Mouse (Mus musculus): Measurements from ENCODE around the gene 1110004F10Rik.

1110004F10Rik gene

DNA sequence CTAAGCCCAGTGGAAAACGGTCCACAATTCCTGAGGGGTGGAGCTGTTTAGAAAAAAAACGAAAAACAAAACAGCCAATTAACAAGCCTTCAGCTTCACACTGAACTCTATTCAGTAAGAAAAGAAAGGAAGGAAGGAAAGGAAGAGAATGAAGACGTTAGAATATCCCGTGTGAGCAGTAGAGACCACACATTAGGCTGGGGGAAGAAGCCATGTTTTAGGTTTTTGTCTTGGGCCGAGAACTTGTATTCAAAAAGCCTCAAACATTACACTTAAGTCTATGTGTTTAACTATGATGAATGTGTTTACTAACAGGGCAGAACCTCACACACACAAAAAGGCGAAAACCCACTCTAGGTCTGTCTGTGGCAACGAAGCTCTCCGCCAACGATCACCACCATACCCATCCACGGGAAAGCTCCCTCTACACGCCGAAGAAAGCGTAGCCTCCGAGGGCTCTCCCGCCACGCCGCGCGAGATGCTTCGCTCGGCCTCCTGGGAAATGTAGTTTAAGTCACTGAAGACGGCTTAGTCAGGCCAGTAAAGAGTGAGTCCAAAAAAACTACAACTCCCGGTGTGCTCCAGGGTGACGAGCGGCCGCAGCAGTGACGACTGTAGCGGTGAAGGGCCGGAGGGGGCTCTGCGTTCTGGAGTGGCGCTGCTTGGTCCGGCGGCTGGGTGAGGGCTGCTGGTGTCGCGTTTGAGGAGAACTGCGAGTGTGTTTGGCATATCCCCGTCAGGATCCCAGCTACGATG, 53.7 kb downstream of the 1110004F10Rik start:
- DNase-seq (ENCODE audit: low read depth, low spot score) = peak; percentile 96

DNA sequence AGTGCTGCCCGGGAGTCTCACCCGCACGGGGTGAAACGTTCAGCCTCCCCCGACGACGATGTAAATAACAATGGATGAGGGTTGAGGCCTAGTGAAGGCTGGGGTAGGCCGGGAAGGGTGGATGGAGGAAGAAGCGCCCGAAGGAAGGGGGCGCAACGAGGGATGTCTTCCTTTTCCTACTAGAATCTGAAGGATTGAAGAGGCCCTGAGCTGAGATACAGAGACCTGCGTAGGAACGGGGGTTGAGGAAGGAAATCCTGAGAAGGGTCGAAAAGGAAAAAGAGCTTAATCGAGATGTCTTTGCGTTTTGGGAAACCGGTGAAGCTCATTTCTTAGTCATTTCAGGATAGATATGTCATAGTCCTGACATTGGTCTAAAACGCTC, 54.3 kb downstream of the 1110004F10Rik start:
- DNase-seq (ENCODE audit: low read depth, low spot score) = no peak

DNA sequence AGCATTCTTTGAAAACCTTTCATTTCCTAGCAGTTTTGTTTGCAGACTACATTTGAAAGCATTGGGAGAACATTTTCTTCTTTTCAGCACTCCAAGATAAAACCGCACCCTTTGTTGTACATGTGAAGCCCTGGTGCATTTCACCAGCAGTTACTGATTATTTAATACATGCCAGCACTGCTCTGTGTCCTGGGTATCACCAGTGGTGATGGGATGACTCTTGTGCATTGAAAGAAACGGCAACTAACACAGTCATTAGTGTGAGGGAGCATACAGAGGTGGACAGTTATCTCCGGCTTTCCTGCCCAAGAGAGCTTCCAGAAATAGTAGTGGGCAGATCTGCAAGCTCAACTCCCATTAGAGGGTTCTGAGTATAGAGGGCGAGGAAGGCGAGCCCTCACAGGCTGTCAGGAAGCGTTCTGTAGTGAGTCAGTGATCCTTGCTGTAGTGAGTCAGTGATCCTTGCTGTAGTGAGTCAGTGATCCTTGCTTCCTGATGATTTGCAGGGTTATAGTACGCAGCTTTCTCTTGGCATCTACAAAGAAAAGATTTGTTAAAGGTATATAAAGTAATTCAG, 60.8 kb downstream of the 1110004F10Rik start:
- DNase-seq (ENCODE audit: low read depth, low spot score) = no peak

DNA sequence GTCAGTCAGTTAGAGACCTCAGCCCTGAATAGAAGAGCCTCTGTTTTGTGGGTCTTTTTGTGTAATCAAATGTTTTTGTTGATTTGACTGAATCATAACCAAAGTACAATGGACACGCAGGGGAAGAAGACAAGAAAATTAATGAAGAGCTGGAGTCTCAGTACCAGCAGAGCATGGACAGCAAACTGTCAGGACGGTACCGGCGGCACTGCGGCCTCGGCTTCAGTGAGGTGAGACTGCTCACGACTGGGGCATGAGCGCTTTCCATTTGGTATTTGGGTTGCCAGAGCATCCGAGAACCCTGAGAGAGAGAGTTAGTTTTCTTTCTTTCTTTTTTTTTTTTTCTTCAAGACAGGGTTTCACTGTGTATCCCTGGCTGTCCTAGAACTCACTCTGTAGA, 63.9 kb downstream of the 1110004F10Rik start:
- no peak for DNase-seq (ENCODE audit: low read depth, low spot score)

DNA sequence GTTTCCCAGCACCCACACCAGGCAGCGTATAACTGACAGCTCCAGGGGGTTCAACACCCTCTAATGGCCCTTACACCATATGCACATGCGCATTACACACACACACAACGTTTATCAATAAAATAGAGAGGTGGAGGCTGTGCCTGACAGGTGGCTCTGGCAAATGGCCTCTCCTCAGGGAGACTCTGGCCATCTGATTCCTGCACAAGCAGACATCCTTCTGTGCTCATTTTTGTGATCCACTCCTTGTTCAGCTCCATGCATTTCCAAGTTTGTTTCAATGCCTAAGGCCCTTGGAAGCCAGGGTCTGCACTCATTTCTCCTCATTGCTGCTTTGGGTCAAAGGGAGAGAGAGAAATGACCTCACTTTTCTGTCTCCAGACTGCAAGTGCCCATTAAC, 71.5 kb downstream of the 1110004F10Rik start:
- DNase-seq (ENCODE audit: low read depth, low spot score) = no peak

DNA sequence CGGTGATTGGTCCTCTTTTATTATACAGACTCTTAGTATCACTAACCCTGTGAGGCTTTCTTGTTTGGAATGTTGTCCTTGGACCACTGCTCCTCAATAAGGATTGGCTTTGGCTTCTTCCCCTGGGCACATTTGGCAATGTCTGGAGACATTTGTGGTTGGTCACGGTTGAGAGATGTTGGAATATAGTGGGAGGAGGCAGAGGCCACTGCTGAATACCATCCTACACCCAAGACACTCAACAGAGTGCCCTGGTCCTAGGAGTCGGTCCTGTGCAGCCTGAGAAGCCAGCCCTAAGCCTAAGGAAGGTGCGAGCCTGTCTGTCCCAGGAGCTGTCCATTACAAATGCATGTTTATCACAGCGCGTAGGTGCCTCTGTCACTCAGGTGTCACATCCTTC, 72.3 kb downstream of the 1110004F10Rik start:
- DNase-seq (ENCODE audit: low read depth, low spot score) = no peak

DNA sequence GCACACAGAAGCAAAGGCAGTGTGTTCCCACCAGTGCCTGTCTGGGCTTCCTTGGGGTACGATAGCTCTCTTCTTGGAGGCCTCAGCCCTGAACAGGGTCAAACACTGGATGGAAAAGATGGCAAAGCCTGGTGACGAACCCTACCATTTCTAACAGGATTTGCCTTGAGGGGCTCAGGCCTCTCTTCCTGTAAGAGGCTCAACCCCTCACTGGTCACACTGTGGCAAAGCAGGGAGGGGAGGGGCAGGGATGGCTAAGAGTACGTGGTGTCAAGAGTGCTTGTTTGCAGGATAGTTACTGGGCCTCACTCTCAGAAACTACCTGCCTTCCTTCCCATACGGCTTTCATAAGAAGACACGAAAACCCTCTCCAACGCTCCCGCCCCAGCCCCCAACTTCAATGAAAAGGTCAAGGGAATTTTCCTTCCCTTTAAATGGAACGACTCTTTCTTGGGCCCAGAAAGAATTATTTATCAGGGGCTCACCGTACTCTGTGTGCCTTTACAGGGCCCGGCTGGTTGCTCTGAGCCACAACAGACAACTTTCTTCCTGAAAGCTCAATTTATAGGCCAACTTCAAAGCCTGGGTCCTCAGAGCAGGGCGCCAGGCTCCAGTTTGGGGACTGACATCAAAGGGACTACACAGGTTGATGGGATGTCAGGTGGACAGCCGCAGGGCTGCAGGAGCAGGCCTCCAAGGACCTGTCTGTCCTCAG, 76.2 kb downstream of the 1110004F10Rik start:
- DNase-seq (ENCODE audit: low read depth, low spot score) = no peak

DNA sequence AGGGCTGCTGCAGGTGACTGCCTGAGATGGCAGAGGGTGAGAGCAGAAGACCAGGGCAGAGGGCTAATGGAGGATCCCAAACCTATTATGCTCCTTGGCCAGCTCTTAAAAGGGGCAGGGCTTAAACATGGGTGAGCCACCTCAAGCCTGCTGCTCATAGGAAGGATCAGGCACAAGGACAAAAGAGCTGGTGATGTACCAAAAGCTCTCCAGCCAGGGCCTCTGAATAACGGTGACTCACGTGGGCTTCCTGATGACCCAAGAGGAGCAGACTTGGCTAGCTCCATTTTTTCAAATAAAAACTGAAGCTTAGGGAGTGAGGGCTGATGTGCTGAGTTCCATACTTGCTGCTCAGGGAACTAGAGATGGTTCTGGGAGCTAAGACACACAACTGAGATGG, 76.8 kb downstream of the 1110004F10Rik start:
- DNase-seq (ENCODE audit: low read depth, low spot score) = no peak

DNA sequence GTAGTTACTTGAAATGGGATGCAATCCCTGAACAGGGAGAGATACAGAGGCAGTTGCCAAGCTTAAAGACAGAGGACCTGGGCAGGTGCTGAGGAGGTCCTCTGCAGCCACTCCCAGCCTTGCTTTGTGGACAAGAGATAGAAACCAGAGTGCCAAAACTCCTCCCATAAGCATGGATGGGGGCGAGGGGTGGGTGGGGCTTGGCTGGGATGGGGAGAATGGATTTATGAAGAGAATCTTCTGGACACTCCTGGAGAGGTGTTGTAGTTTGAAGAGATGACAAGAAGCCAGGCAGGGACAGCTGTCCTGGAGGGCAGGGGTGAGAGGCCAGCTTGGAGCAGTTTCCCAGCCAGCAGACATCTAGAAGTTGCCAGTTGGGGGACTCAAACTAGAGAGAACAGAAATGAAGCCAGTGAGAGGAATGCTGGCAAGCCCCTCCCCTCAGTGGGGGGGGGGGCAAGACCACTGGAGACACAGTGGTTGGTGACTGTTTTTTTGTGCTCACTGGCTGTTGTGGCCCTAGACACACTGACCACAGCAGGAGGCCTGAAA, 80.2 kb downstream of the 1110004F10Rik start:
- DNase-seq (ENCODE audit: low read depth, low spot score) = no peak

DNA sequence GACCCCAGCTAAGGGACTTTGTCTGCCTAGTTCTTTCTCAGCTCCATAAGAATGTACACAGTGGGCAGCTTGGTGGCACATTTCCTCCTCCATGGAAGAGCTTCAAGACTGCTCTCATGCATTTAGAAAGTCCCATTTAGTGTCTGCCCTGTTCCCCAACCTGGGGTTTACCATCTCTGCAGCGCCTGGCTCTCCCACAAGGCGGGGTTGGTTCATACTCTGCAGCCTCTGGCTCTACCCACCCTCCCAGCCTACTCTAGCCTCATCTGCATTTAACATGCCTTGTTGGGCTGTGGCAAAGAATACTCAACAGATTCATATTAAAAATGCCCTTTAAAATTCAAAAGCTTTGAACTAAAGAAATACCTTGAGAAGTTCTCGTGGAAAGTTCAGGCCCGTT, 81.5 kb downstream of the 1110004F10Rik start:
- DNase-seq (ENCODE audit: low read depth, low spot score) = no peak

DNA sequence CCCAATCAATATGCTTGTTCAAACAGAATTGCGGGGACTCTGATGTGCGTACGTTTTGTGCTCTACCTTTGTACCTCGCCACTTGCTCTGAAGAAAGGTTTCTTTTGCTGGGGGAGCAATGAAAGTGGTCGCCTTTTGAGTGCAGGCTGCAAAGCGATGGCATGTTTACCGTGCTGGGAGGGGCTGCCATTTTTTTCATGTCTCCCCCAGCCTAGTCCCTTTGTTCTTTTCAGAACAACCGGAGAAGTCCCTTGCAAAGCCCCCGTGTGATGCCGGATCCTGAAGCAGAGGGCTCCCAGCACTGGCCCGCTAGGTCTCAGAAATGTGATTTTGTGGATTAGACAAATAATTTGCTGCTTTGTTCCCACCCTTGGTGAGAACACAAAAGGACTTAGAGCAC, 82.0 kb downstream of the 1110004F10Rik start:
- DNase-seq (ENCODE audit: low read depth, low spot score) = no peak

DNA sequence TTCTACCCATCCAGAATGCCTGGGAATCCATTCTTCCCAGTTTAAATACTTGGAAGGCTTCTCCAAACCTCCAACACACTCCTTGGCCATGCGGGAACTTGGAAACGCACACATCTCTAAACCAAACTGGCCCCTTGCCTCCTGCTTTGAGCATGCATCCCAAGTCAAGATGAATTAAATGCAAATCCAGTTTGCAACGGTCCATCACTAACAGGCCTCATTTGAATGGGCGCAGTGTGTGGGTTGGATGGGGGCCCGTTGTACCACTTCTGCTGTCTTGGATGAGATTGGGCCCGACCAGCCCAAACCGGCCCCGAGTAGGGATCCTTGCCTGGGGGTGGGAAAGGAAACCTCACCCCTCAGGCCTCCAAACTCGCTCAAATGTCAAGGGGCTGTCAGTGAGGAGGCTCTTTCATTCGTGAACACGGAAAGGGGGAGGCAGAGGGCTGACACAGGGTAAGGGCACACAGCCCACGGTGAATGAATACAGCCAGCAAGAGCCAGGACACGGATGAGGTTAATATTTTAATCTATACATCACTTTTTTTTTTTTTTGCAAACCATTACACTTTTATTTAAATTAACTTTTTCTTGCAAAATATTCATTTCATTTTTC, 83.9 kb downstream of the 1110004F10Rik start:
- peak; percentile 74 for DNase-seq (ENCODE audit: low read depth, low spot score)

DNA sequence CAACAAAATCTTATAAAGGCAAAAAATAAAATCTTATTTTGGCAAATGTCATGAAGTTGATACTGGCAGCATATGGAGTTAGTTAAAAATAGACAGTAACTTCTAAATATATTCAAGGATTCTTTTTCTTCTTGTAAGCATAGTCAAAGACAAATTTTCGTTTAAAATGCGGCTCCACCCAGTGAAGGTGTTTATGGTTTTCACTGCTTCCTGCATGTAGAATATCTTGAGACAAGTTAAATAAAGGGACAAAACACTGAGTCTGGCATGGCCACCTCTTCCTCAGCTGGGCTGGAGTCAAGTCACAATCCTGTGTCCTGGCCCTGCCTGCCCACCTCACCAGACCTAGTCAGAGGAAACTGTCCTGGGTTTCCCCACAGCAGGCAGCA, 84.4 kb downstream of the 1110004F10Rik start:
- no peak for DNase-seq (ENCODE audit: low read depth, low spot score)

DNA sequence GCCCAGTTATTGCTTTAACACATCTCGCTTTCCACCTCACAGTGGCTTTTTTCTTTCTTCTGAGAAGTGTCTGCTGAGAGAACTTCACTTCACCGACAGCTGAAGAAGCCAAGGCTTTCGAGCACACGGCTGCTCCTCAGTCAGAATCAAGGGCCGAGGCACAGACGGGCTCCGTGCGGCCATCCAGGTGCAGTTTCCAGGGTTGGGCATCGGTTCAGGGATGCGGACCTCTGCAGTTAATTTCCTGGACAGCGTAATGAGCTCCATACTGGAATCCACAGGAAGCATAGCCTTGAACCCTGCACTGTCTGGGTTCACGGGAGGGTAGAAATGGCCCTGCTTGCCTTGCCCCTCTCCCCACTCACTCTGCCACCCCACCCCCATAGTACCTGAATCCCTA, 84.9 kb downstream of the 1110004F10Rik start:
- no peak for DNase-seq (ENCODE audit: low read depth, low spot score)

DNA sequence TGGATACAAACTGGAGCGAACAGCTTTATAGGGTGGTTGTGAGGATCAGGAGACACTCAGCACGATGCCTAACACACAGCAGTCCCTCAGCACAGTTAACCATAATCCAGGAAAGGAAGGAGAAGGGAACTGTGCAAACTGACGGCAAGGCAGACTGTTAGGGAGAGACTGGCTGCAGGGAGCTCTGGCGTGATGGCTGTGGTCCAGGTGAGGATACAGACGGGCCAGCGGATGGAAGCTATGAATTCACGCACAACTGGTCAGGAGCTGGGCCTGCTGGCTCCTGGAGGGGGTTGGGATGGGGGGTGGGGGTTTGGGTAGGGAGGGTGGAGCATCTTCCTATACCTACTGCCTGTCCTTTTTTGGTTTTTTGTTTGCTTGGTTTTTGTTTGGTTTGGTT, 86.5 kb downstream of the 1110004F10Rik start:
- no peak for DNase-seq (ENCODE audit: low read depth, low spot score)

DNA sequence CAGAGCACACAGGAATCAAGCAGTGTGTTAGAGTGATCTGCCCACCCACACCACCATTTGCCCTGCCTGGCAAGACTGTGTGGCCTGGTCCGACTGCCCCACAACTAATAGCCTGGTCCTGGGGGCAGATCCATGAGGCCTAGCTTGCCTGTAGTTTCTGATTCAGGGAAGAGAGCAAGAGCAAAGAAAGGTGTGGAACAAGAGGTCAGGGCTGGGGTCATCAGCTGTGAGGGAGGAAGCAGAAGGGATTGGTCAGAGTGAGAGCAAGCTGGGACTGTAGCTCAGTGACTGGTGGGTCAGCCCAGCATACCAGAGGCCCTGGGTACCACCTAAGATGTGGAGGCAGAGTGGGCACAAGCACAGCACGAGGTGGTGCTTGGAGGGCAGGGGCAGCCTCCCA, 87.9 kb downstream of the 1110004F10Rik start:
- DNase-seq (ENCODE audit: low read depth, low spot score) = no peak

DNA sequence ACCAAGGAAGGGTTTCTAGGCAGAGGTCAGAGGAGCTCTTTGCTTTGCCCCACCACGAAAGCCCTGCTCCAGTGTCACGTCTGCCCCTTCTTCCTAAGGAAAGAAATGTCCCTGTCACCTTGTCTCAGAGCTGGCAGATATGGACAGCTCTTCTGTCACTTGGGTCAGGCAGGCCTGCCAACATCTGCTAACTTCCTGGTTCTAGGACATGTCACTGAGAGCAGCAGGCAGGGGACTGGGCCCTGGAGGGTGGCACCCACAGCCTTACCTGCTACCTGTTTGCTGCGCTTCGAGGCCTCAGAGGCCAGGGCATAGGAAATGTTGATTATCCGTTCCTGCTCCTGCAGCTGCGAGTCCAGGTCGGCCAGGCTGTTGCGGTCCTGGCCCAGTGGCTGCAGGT, 89.1 kb downstream of the 1110004F10Rik start:
- no peak for DNase-seq (ENCODE audit: low read depth, low spot score)

DNA sequence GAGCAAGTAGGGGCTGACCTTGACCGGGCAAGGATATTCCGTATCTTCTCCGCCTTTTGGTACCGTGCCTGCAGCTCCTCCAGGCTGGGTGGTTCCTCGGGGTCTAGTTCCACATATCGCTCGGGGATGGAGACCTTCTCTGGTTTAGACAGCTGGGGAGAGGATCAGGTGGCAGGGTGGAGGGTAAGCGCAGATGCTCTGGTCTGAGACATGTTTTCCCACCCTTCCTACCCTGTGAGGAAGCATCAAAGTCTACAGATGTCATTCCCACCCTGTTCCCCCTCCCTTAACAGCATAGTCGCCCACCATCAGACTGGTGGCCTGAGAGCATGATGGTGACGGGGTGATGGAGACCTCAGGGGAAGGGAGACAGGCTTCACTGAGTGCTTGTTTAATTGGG, 90.2 kb downstream of the 1110004F10Rik start:
- DNase-seq (ENCODE audit: low read depth, low spot score) = no peak

DNA sequence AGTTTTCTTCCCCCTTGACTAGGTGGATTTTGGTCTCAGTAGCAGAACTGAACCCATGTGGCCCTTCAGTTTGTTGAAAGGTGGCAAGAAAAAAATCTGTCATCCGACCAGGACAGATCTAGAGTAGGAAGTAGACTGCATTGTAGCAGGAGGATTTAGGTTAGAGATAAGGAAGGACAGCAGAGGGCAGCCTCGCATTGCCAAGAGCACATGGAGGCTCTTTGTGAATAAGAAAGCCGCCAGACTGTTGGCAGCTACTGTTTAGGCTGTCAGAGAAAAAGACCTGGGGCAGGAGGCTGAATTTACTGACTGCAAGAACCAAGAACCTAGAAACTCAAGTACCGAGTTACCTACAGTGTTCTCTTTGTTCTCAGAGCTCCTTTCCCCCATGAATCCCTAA, 92.2 kb downstream of the 1110004F10Rik start:
- DNase-seq (ENCODE audit: low read depth, low spot score) = no peak

DNA sequence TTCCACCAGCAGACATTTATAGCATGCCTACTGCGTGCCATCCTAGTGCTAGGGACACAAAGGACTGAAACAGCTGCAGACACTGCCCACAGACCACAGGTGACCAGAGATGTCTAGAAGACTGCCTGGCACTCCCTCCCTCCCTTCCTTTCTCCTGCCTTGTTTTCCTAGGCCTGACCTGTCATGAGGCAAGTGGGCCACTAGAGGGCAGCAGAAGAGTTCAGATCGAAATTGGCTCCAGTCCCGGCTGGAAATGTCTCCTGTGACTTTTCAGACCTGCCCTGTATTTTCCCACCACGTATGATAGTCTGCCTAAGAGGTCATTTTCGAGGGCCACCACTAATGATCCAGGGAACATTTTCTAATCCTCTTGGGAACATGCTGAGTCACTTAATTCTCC, 92.9 kb downstream of the 1110004F10Rik start:
- no peak for DNase-seq (ENCODE audit: low read depth, low spot score)

DNA sequence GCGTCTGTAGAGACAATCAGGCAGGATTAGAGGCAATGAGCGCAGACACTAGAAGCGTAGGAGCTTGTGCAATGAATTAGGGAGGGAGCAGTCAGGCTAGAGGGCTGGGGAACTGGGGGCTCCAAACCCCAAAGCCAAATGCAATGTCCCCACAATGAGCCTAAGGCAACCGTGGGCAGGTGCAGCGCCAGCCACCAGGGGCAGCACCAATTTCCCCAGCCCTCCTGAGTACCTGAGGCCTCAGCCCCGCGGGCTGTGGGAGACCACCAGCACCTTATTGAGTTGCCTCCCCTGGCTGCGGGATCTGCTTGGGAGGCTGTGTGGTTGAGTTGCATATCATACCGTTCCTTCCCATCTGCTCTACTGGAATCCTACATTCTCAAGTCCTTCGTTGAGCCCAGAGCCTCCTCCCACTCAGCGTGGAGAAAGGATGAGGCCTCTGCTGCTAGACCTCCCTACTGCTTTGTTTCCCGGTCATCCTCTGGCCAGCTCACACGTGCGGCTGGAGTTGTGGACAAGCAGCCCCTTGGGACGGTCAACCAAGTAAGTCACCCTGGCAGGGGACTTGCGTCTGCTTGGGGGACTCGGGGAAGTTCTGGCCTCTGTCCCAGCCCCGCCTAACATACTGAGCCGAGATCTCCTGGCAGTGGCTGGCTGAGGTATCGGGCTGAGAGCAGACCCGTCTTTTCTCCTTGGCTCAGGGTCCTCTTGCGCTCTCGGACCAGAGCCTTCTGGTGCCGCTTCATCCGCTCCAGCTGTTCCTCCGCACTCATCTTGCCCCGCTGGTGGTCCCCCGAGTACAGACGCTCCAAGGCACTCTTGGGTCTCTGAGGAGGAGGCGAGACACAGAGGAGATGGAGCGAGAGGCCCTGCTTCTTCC, 95.5 kb downstream of the 1110004F10Rik start:
- no peak for DNase-seq (ENCODE audit: low read depth, low spot score)
